Mouse (Mus musculus): Measurements from ENCODE around the gene Ctdsp2.

Gene Ctdsp2

DNA sequence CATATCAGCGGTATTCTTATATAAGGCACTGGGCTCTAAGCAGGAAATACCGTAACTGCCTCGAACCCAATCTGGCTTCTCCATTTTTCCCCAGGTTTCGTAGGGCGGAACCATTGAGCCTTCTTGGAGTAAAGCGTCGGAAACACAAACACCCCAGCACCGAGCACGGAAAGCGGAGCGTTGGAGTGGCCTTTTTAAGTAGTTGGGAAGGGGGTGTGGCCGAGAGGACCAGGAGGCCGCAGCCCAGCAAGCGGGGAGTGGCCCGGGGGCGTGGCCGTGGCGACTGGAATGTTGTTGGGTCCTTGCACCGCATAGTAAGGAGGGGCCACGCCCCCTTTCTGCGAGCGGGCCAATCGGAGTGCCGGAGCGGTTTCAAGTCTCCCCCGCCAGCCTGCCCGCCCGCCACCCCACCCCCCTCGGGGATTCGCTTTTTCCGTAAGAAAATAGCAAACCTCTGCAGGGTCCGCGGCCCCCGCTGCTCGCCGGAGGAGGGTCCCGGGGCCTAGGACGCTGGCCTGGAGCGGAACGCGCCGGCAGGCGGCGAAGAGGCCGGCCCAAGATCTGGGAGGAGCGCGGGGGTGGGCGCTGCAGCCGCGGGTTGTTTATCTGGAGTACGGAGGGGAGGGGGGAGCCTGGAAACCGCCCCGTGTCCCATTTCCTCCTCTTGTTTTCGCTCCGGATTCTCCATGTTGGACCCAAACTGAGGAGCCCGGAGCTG lies at the start of gene Ctdsp2:
Gene Ctdsp2 (plus strand): TSS at position 441 of the 718 bp plus-strand sequence.
- peak; percentile 99 for DNase-seq (ENCODE audit: low read depth)

DNA sequence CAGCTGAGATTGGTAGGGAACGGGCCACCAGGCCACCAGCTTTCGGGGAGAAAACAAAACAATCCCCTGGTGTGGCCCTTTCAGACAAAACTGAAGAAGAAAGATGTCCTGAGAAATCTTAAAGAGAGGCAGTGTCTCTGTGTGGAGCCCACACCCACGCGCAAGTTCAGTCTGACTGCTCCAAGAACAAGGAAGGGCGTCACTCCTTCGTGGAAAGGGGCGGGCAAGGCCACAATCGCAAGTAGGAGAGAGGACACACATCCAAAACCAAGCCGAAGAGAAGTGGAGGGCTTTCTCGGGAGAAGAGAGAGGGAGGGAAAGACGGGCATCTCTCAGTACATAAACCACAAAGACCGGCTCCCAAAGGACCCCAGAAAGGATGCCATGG lies 49.7 kb upstream of the Ctdsp2 start:
- DNase-seq (ENCODE audit: low read depth), result no peak

DNA sequence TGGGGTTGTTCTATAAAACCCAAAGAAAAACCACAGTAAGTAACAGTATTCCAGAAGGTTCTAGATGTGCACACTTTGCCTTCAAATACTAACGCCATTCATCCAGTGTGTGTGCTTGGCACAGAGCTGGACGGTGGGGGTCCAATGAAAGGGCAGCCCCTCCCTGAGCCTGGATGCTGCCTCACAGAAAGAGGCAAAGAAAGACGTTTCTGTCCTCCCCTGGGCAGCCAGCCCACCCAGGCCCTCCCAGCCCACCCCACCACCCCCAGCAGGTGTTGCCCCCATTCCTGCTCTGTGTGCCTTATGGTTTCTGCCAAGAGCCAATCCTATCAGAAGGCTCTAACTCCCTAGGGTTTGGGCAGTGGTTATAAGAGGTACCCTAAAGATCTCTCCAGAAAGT lies 49.0 kb upstream of the Ctdsp2 start:
- DNase-seq (ENCODE audit: low read depth), result no peak

DNA sequence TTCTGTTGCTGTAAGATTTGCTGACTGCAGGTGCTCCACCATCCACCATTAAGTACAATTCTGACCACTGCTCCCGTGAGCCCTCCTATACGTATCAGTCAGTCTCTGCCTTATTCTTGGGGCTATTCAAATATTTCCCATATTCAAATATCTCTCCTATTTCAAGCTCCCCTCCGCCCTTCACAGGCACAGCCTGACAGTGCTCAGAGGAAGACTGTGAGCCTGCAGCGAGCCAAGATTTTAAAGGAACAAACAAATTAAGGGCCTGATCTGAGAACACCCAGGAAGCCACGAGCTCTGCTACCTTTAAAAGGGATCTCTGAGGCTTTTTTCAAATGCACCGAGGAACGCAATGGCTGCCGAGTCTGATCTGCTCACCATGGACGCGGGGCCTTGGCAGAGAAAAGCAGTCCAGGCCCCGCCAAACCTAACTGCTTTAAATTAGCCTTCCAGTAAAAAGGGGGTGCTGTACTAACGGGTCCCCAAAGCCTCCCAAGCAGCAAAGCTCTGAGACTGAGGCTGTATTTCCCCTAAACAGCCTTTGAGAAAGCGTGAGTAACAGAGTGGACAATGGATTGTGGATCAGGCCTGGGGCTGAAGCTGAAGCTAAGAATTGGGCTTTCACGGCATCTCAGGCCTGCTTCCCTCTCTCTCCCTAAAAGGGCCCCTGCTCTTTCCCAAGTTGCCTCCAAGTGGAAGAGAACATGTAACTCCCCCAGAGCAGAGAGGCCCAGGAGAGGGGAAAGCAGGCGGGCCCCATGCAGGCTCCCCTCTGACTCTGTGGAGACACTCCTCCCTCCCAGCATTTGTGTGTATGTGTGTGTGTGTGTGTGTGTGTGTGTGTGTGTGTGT lies 48.0 kb upstream of the Ctdsp2 start:
- no peak for DNase-seq (ENCODE audit: low read depth)

DNA sequence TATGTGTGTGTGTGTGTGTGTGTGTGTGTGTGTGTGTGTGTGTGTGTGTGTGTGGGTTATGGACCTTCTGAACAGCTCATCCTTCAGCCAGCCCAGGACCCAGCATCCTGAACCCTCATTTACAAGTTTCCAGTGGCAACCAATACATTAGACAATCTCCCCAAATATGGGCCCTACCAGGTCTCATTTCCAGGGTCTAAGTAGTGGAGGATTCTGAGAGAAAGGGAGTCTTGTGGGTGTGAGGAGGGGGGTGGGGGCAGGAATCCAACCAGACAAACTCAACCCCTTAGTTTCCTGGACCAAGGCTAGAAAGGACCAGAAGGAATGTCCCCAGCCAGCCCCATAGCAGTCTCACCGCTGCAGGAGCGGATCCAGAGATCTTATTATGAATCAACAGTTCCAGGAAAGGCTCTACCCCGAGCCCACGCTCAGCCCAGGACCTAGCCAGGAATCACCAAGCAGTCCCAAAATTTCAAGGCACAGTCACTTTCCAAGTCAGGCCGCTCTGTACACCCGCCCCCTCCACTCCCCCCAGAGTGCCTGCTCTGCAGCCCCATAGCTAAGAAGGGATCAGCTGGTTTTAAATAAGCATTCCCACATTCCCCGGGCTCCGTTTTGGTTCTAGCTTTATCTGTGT lies 47.3 kb upstream of the Ctdsp2 start:
- no peak for DNase-seq (ENCODE audit: low read depth)

DNA sequence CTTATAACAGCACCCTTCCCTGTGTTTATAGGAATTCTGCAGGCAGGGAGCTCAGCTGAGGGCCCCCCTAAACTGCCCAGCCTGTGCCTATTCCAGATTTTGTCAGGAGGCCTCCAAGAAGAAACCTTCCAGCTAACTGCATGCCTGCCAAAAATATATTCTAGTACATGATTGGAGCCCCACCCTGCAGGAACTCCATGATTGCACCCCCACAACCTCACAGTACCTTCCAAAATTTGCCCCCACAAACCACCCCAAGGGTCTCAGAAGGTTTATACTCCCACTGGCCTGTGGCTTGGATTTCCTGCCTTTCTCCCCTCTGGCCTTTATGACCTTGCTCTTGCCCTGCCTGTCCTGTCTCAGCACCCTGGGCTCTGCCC lies 46.8 kb upstream of the Ctdsp2 start:
- no peak for DNase-seq (ENCODE audit: low read depth)

DNA sequence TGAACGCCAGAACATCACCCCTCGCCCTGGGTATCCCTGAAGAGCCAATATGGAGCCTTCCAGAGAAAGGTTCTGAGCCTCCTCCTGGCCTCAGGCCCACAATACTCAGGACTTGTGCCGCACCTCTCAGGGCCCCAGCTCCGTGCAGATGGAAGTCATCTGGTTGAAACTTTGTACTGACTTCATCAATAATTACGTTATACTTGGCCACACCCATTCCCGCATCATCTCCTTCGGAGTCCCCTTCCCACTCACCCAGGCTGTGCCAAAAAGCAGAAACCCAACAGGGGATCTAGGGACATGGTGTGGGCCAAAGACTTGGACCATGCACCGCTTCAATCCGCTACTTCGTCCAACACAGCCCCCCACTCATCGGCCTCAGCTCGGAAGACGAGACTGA lies 44.0 kb upstream of the Ctdsp2 start:
- no peak for DNase-seq (ENCODE audit: low read depth)

DNA sequence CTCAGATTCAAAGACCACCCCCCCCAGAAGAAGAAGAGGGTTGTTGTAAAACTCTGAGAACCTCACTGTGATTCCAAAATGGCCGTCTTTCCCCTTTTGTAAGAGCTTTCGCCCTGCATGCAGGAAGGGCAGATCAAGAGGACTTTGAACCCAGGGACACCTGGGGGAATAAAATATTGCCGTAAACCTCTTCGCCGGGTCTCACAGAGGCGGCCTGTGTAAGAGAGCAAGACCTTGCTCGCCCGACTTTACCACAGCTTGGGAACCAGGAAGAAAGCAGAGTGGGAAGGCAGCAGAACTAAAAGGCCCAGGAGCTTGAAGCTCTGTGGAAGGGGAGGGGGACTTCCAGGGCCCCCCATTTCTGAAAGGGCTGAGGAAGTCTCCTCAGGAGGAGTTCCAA lies 43.4 kb upstream of the Ctdsp2 start:
- DNase-seq (ENCODE audit: low read depth), result no peak

DNA sequence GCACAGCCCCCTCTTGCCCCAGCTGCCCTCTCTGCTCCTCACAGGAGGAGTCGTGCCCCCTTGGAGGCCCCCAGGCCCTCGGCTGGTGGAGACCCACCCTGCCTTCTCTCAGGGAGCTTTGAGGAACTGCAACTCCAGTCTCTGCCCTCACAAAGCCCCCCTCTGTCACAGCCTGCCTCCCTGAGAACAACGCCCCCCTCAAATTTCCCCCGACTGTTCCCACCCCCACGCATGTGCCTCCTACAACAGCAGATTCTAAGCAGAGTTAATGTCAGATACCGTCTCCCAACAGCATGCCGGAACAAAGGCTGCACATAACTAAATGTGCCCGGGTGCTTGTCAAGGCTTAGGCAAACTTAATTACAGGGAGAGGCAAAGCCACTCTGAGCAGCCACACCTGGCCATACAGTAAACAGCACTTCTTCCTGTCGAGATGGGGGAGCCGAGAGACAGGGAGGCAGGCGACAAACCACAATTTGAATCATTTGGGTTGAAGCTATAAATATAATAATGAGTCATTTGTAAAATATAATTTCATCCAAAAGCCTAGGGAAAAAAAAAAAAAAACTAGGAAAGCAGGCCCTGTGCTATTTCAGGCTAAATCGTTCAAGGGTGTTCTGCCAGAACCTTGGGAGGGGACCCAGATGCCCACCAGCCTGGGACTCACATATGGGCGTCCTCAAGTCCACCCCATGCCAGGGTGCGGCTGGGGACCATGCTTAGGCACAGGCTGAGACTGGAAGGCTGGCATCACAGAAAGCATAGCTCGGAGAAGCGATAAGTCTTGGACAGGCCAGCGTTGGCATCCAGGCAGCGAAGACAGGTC lies 42.7 kb upstream of the Ctdsp2 start:
- peak; percentile 53 for DNase-seq (ENCODE audit: low read depth)

DNA sequence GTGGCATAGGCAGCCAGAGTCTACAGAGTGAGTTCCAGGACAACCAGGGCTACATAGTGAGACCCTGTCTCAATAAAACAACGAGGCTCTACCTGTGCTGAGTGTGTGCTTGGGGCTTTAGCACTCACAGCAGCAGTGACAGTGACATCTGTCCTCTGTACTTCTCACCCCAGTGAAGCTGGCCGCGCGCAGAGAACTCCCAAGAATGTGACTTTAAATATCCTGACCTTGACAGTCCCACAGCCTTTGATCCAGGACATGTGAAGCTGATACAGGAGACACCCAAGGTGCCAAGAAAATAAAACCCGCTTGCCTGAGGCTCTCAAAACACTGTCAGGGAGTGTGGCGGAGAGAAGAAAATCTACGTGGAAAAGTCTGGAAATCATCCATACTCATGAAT lies 37.6 kb upstream of the Ctdsp2 start:
- no peak for DNase-seq (ENCODE audit: low read depth)

DNA sequence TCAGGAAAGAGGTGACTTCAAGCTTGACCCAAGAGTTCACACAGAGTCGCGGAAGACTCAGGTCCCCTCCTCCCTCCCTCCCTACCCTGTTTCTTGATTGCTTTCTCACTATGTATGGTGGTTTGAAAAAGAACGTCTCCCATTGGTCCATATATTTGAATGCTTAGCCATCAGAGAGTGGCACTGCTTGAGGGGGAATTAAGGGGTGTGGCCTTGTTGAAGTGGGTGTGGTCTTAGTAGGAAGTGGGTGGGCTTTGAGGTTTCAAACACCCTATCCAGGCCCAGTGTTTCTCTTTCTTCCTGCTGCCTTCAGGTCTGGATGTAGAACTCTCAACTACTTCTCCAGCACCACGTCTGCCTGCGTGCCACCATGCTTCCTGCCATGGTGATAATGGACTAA lies 33.0 kb upstream of the Ctdsp2 start:
- DNase-seq (ENCODE audit: low read depth), result no peak

DNA sequence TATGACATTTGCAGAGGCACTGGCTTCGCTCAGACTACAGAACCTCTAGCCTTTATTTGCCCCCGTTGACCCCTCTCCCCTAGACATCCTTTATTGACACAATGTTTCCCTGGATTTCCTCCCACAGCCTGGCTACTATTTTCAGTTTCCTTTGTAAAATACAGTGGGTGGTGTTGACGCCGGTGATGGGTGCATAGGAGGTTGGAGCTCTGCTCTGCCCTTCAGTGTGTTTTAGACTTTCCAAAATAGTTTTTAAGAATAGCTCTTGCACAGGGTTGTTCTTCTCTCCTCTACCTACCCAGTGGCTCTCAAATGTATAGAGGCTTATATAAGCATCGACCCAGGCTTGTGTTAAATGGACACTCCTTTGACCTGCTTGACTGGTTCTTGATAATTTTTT lies 28.7 kb upstream of the Ctdsp2 start:
- DNase-seq (ENCODE audit: low read depth), result no peak

DNA sequence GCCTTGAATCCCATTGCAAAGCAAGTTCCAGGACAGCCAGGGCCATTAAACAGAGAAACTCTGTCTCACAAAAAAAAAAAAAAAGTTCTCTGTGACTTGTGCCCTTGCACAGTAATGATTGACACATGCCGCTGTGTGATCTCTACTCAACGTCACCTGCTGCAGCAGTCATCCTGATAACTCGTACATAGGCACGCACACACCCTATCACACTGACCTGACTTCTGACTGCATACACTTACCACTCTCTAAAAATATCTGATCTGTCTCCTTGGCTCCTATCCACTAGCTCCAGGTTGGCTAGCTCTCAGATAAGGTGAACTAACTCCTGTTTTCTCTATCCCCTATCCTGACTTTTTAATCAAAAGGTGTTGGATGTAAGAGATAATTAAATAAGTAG lies 27.9 kb upstream of the Ctdsp2 start:
- DNase-seq (ENCODE audit: low read depth), result no peak

DNA sequence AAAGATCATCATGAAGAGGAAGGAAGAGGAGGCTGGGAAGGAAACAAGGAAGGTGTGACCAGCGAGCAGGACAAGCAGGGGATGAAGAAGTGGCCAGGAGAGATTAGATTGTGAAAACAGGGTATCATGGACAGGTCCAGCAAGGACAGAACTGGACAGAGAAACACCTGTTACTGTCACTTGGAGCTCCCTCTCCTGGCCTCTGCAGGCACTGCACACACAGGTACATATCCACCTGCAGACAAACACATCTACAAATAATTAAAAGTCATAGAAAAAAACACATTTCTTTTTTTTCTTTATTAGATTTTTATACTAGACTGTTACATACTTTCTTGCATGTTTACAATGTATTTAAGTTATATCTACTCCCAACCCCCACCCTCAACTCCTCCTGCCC lies 26.1 kb upstream of the Ctdsp2 start:
- DNase-seq (ENCODE audit: low read depth), result no peak

DNA sequence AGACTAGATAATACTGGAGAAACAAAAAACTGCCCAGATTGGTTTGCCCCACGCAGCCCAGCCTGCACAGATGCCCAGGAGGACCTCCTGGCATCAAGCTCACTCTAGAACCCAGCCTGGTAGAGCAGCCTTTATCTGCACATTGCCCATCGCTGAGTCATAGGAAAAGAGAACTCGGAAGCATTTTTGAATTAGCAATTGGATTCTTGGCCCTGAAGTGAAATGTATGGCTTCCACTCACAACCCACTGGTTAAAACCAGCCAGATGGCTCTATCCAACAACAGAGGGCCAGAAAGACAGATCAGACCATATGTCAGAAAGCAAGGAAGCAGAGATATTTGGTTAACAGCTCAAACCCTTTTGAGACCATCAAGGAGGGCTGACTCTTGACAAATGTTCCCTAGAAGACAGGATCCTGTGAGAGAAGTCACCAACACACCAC lies 25.5 kb upstream of the Ctdsp2 start:
- no peak for DNase-seq (ENCODE audit: low read depth)

DNA sequence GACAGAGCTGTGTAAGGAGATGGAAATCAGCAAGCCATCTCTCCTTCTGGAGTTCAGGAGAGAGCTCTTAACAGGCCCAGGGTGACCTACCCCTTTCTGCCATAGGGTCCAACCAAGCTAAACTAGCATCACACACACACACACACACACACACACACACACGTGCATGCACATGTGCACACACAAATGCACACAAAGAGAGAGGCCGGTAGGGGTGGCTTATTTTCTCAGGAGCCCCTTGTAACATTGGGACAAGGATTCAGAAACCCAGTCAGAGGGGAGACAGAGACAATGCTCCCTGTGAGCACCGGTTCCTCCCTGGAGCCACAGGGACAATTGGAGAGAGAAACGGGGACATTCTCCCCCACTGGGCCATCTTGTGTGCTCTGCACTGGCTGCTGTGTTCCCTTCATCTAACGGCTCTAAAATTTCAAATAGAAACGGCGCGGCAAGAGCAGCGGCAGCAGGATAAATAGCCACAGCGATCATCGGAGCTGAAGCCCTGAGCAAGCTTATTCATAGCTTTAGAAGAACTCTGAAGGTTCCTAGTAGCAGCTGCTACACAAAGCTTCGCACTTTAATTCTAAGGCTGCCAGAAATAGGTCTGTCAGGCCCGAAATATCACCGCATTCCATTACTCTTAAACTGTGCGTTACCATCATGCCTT lies 21.7 kb upstream of the Ctdsp2 start:
- DNase-seq (ENCODE audit: low read depth), result no peak

DNA sequence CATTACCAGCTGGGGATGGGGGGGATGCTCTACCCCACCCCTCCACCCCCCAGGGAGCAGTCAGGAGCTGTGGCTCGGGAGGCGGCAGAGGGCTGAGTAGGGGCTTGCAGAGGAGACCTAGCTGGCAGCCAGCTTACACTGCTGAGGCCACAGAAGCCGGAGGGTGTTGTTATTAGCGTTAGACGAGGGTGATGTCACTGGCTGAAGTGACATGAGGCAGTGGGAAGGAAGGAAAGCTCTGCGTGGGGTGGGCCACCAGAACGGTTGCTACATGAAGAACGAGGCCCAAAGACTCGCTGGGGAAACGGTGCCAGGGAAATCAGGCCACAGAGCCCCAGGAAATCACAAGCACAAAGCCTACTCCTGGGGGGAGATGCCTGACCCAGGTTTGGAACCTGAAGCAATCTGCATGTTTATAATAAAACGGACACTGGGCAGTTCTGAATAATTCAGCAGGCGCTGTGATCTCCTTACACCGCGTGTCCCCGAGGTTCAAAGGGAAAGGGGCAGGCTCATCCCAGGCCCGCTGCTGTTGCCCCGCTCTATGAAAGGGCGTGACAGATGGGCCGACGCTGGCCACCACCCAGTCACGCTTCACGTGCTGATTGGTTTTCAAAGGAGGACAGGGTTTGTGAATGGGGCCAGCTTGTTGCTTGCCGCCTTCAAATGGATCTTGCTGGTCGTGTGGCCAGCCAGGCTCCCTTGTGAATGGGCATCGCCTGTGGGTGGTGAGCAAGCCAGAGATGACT lies 21.0 kb upstream of the Ctdsp2 start:
- DNase-seq (ENCODE audit: low read depth), result no peak

DNA sequence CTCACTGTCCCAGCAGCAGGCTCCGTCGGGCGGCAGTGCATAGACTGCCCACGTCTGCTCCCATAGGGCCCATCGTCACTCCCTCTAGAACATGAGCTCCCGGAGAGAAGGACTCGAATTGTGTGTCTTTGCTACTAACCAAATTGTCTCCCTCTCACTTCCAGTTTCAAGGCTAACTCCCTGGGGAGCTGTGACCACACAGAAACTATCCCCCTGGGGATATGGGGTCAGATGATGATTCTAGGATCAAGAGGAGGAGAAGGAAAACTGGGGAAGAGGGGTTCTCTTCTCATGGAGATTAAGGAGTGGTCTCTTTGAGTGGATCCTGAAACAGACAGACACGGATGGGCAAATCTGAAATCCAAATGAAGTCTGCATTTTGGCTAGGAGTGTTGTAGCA lies 18.0 kb upstream of the Ctdsp2 start:
- no peak for DNase-seq (ENCODE audit: low read depth)

DNA sequence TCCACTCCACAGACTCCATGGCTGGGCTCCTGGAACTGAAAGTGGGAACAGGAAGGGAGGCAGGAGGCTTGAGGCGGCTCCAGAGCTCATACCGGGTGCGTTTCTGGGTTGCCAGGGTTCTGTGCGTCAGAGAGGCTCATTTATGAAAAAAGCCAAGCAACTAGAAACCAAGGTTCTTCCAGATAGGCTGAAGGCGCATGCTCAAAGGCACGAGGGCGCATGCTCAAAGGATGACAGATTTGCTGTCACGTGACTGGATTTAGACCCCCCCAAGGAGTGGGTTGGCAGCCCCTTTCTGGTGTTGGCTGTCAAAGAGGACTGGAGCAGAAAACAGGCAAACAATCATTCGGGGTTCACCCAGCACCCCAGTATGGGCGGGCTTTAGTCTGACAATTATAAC lies 16.8 kb upstream of the Ctdsp2 start:
- DNase-seq (ENCODE audit: low read depth), result no peak

DNA sequence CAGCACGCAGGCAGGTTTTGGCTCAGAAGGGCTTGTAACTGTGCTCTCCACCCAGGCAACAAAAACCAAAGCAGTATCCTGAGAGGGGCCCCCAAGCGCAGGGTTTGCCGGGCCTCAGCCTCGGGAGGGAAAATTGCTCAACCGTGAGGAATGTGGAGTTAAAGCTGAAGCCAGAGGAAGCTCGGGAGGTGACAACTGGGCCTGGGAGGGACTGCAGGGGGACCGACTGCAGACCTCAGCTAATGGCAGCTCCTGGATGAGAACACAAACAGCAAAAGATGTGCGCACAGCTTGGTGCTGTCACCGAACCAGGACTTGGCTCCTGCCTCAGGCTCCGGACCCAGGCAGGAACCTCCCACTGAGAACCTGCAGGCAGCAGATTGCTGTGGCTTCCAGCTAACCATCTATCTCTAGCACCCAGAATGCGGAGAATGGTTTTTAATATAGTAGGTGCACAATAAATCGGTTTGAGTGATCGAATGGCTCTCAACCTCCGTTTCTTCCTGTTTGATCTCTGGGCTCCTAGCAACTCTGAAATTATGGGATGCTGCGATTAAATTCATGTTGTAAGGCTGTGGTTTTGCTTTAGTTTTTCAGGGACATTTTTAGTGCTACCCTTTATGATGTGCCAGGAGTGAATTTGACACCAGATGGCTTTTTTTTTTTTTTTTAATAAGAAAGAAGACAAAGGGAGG lies 16.1 kb upstream of the Ctdsp2 start:
- no peak for DNase-seq (ENCODE audit: low read depth)
